Mouse (Mus musculus) limb, embryonic 15.5 days (tissue): ENCODE measurements around the gene Tas2r138. TPM values are rescaled to one million over a fixed set of nuclear protein-coding genes. Genes with fewer than 3 reads are reported as not detected.
"Not testable (repeated sequence)": the region's sequence is repeated elsewhere in the genome, so short reads cannot be mapped to it uniquely, and the experiment has no call there.

Experiments used
- ATAC-seq: fragments of 200-750 bp; cut with Nextera tagmentation; 2 replicates; pipeline ENCODE4 v1.8.0; 2017; ENCODE audit warnings: low read depth, moderate TSS enrichment; ENCODE audit not compliant: insufficient number of reproducible peaks, low FRiP score, low TSS enrichment
- H3K27ac ChIP-seq: fragments of 300-500 bp; sonication (generic); 2 replicates; pipeline ENCODE4 v1.5.1; 2015; ENCODE audit warnings: moderate library complexity, mild to moderate bottlenecking, inconsistent platforms
- H3K27me3 ChIP-seq: fragments of 300-500 bp; sonication (generic); 2 replicates; pipeline ENCODE4 v1.6.1; 2015; ENCODE audit warnings: inconsistent platforms
- H3K36me3 ChIP-seq: fragments of 300-500 bp; sonication (generic); 2 replicates; pipeline ENCODE4 v1.6.1; 2015; ENCODE audit warnings: inconsistent platforms
- H3K4me1 ChIP-seq: fragments of 300-500 bp; sonication (generic); 2 replicates; pipeline ENCODE4 v1.6.1; 2015; ENCODE audit warnings: inconsistent platforms
- H3K4me2 ChIP-seq: fragments of 300-500 bp; sonication (generic); 2 replicates; pipeline ENCODE4 v1.6.1; 2015; ENCODE audit warnings: mild to moderate bottlenecking, inconsistent platforms
- H3K4me3 ChIP-seq: fragments of 300-500 bp; sonication (generic); 2 replicates; pipeline ENCODE4 v1.5.1; 2015; ENCODE audit warnings: mild to moderate bottlenecking, inconsistent platforms
- H3K9ac ChIP-seq: fragments of 300-500 bp; sonication (generic); 2 replicates; pipeline ENCODE4 v1.6.1; 2015; ENCODE audit warnings: inconsistent platforms
- H3K9me3 ChIP-seq: fragments of 300-500 bp; sonication (generic); 2 replicates; pipeline ENCODE4 v1.6.1; 2016; ENCODE audit warnings: inconsistent platforms
- WGBS: fragments of 180-500 bp; shearing (Covaris S2); methylation state at CpG from one replicate; pipeline ENCODE4 v1.1.7; 2015; 5-methylcytosine and 5-hydroxymethylcytosine counted together
- polyA plus RNA-seq: library from polyadenylated mRNA; unstranded; fragments of >200 nt; fragmentation: Nextera tagmentation; extraction: Ambion mirVana; gene quantifications from 2 replicates; pipeline ENCODE4 v1.2.1, GENCODE M21; 2015

The Tas2r138 gene
- polyA plus RNA-seq, 1 experiment from 2014 or later = not detected

DNA sequence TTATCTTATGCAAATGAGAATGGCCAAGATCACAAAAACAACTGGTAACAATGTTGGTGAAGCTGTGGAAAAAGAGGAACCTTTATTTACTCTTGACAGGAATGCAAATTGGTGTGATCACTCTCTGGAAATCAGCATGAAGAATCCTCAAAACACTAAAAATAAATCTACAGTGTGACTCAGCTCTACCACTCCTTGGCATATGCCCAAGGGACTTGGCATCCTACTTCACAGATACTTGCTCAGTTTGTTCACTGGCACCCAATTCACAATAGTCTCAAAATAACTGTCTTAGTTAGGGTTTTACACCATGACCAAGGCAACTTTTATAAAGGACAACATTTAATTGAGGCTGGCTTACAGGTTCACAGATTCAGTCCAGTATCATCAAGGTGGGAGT is 5.7 kb downstream of the Tas2r138 start:
- no peaks in the 10 kb centered on the region for H3K4me1 ChIP-seq
- no peak overlapping the region for H3K4me2 ChIP-seq
- no peaks in the 10 kb centered on the region for H3K36me3 ChIP-seq
- H3K27me3 ChIP-seq = no peaks in the 10 kb centered on the region
- H3K9ac ChIP-seq = no peak overlapping the region
- H3K27ac ChIP-seq = no peak overlapping the region
- ATAC-seq = no peak
- no peak overlapping the region for H3K4me3 ChIP-seq
- H3K9me3 ChIP-seq = no peaks in the 10 kb centered on the region

DNA sequence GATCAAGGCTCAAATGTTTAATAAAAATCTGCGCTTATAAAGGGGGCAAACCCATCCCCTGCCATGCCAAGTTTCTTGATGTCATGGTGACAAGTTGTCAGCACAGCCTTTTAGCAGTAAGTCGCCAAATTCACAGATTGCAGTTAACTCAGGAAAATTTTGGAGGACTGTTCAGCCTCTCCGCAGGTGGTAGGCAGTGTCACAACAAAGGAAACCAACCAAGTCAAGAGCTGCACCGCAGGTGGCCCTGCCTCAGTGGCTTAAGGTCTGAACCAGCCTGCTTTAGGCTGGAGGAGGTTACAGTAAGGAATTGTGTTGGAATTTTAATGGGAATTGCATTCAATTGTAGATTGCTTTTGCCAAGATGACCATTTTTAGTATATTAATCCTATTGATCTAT is 14.6 kb downstream of the Tas2r138 start:
- not testable (repeated sequence) for H3K27ac ChIP-seq, H3K4me2 ChIP-seq, H3K27me3 ChIP-seq, H3K4me1 ChIP-seq, H3K9me3 ChIP-seq, H3K9ac ChIP-seq, H3K4me3 ChIP-seq, H3K36me3 ChIP-seq, ATAC-seq
- WGBS = 27% methylated on average over 4 of the region's 4 CpGs

DNA sequence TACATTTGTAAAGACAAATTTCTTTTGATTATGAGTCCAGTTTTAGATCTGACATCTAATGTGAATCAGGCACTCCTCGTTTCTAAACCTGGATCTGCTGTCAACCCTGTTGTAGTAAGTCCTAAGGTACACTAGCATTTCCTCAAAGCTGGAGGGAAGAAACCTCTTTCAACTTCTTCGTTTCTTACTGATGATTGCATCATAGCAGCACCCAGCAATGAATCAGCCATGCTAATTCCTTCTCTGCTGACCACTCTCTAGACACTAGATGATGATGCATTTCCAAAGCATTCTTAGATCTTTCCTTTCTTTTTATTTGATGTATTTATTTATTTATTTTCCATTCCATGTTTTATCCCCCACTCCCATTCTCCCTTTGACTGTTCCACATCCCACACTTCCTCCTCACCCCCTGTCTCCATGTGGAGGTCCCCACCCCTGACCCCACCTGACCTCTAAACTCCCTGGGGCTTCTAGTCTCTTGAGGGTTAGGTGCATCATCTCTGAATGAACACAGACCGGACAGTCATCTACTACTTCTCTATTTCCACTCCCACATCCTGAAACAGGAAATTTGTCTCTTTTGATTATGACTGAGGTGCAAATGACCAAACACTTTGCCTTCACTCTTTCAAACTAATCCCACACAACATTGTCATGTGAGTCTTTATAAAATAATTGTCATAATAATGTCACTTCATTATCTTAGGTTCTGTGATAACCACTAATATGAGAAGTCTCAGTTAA is 18.1 kb downstream of the Tas2r138 start:
- ATAC-seq = no peak
- H3K9ac ChIP-seq = no peak overlapping the region
- H3K4me1 ChIP-seq = no peaks in the 10 kb centered on the region
- H3K36me3 ChIP-seq = no peaks in the 10 kb centered on the region
- H3K27ac ChIP-seq = no peak overlapping the region
- H3K27me3 ChIP-seq = no peaks in the 10 kb centered on the region
- no peaks in the 10 kb centered on the region for H3K9me3 ChIP-seq
- WGBS = 65% methylated on average over 3 of the region's 3 CpGs
- no peak overlapping the region for H3K4me3 ChIP-seq
- no peak overlapping the region for H3K4me2 ChIP-seq

DNA sequence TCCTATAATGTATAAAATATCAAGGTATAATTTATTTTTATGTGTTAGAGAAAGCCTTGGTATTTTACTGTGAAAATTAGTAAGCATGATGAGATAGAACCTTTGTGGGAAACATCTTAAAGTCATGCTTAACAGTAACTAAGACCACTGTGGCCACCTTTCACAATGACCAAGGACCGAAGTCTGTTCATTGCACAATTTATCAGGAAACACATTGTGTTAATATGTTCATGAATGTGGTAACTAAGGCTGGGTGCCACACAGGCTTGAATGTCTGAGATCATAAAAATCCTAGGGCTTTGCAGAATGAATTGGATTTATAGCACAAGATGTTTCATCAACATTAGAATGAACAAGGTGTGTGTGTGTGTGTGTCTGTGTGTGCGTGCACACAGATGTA is 24.8 kb downstream of the Tas2r138 start:
- Histone ChIP-seq H3K9me3 (no peaks in the 10 kb centered on the region), H3K36me3 (no peaks in the 10 kb centered on the region), H3K4me1 (no peaks in the 10 kb centered on the region), H3K9ac (no peak overlapping the region), H3K27ac (no peak overlapping the region), H3K27me3 (no peaks in the 10 kb centered on the region), H3K4me3 (no peak overlapping the region), H3K4me2 (no peak overlapping the region)
- no peak for ATAC-seq
- 90% methylated on average over 2 of the region's 2 CpGs for WGBS

DNA sequence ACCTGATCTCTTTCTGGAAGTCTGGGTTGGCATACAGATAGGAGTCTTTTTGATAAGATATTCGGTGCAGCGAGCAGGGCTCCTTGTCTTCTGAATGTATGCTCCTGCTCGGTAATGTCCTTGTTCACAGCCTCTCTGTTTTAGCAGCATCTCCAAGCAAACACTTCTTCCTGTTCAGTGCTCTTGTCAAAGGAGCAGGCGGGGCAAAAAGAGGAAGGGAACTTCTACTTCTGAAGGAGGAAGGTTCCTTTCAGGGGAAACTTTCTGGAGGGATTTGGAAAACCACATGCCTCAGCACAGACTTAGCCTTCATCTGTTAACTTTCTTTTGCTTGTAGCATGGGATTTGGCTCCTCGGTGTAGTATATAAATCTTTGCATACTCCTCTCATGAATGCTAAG is 27.5 kb downstream of the Tas2r138 start, which contains the start of gene Clec5a:
Gene Clec5a, minus strand, starts transcription at position 177 of the 400 bp plus-strand sequence.
- Histone ChIP-seq H3K9me3 (no peaks in the 10 kb centered on the region), H3K4me1 (no peaks in the 10 kb centered on the region), H3K36me3 (no peaks in the 10 kb centered on the region), H3K4me2 (no peak within 1 kb of the TSS), H3K27ac (no peak within 1 kb of the TSS), H3K9ac (no peak within 1 kb of the TSS), H3K4me3 (no peak within 1 kb of the TSS), H3K27me3 (no peaks in the 10 kb centered on the region)
- no peak for ATAC-seq
- 79% methylated on average over 5 of the region's 5 CpGs for WGBS

DNA sequence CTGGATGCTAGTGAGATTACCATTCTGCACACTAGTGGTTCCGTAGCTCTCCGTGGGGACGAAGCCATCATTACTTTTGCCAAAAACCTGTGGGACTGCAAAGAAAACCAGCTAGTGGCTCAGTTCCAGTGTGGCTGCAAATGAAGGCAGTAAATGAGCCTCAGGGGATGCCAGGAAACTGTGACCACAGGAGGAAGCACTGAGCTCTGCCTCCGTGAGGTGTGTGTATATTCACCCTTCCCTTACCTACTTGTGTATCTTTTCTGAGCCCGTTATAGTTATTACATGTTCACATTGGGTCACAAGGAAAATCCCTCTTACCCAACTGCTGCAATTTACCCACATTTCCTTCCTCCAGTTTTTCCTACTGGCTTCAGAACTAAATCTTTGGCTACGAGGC is 28.8 kb downstream of the Tas2r138 start:
- H3K9me3 ChIP-seq = no peaks in the 10 kb centered on the region
- no peak overlapping the region for H3K27ac ChIP-seq
- no peaks in the 10 kb centered on the region for H3K4me1 ChIP-seq
- H3K36me3 ChIP-seq = no peaks in the 10 kb centered on the region
- ATAC-seq = no peak
- no peaks in the 10 kb centered on the region for H3K27me3 ChIP-seq
- H3K4me3 ChIP-seq = no peak overlapping the region
- H3K9ac ChIP-seq = no peak overlapping the region
- no peak overlapping the region for H3K4me2 ChIP-seq
- WGBS = 63% methylated on average over 6 of the region's 6 CpGs

DNA sequence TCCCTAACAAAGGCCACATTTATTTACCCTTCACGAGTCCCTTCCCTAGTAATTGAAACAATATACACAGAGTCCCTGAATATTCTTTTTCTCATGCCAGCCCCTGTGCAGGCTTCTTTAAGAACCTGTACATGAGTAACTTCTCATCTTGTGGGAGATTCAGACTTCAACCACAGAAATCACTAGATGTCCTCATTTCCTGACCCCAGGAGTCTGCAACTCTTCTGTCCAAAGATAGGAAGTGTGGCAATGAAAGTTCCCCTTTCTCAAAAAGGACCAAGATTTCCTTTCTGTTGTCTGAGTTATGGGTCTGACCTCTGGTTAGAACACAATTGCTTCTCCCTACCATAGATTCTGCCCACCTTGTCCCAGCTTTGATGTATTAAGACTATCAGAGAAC is 36.8 kb downstream of the Tas2r138 start:
- 67% methylated on average over 1 of the region's 1 CpGs for WGBS
- Histone ChIP-seq H3K27ac (no peak overlapping the region), H3K4me1 (no peaks in the 10 kb centered on the region), H3K4me3 (no peak overlapping the region), H3K9me3 (no peaks in the 10 kb centered on the region), H3K27me3 (no peaks in the 10 kb centered on the region), H3K36me3 (no peaks in the 10 kb centered on the region), H3K4me2 (no peak overlapping the region), H3K9ac (no peak overlapping the region)
- ATAC-seq = no peak

DNA sequence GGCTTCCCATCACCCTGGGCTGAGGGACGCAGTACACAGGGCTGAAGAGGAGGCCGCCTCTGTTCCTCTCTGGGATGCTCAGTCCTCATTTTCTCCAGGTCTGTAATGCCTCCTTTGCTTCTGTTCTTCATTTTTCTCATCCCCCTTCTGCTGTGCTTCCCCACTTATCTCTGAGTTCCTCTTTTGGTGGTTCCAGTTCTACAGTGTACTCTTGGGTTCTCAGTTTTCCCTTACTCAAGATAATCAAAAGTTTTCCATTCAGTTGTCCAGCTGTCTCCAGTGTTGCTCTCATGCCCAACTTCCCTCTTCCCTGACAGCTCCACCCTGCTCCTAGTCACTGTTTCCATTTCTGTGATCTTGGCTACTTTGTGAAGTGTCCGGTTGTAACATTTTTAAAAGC is 39.5 kb downstream of the Tas2r138 start:
- Histone ChIP-seq H3K27ac (no peak overlapping the region), H3K36me3 (no peaks in the 10 kb centered on the region), H3K9me3 (no peaks in the 10 kb centered on the region), H3K4me3 (no peak overlapping the region), H3K27me3 (no peaks in the 10 kb centered on the region), H3K9ac (no peak overlapping the region), H3K4me1 (no peaks in the 10 kb centered on the region), H3K4me2 (no peak overlapping the region)
- WGBS = 78% methylated on average over 3 of the region's 3 CpGs
- ATAC-seq = no peak

DNA sequence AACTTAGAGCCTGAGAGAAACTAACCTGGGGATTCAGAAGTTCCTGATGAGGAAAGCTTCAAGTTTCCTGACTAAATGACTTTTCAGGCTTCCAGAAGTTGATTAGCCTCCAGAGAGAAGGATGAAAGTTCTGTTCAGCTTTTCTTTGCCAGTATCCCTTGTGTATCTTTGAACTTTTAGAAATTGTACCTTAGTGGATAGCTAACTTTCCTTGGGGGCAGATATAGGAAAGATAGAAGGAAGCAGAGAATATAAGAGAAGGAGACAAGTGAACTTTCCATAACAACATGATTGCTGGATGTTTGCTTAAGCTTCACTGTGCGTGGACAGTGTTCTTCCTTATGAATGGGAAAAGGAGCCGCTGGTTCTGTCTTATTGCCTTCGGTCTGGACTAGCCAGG is 43.9 kb downstream of the Tas2r138 start, which contains the start of gene Olfr460:
Gene Olfr460, plus strand, starts transcription at position 301 of the 400 bp plus-strand sequence.
- Histone ChIP-seq H3K9ac (no peak within 1 kb of the TSS), H3K4me2 (no peak within 1 kb of the TSS), H3K36me3 (no peaks in the 10 kb centered on the region), H3K27me3 (no peaks in the 10 kb centered on the region), H3K27ac (no peak within 1 kb of the TSS), H3K4me1 (no peaks in the 10 kb centered on the region), H3K4me3 (no peak within 1 kb of the TSS), H3K9me3 (no peaks in the 10 kb centered on the region)
- no peak for ATAC-seq
- 93% methylated on average over 3 of the region's 3 CpGs for WGBS

Other genes with a start within 250 kb of the Tas2r138 start
- 4.0 and 8.6 TPM in 2 replicates for gene E330009J07Rik, start 177.2 kb downstream of the Tas2r138 start, polyA plus RNA-seq
- not detected in 2 replicates for gene Wee2, start 174.2 kb downstream of the Tas2r138 start, polyA plus RNA-seq
- 130 and 131 TPM in 2 replicates for gene Ssbp1, start 142.0 kb downstream of the Tas2r138 start, polyA plus RNA-seq
- not detected in 2 replicates for gene Tas2r137, start 122.1 kb downstream of the Tas2r138 start, polyA plus RNA-seq
- gene Tas2r108, start 119.8 kb downstream of the Tas2r138 start, polyA plus RNA-seq = not detected in 2 replicates
- not detected in 2 replicates for gene Prss37, start 93.8 kb downstream of the Tas2r138 start, polyA plus RNA-seq
- gene Olfr461, start 58.3 kb downstream of the Tas2r138 start, polyA plus RNA-seq = 0.05 TPM in 1 of 2 replicates, not detected in the other
- not detected in 2 replicates for gene Olfr460, start 43.8 kb downstream of the Tas2r138 start, polyA plus RNA-seq
- gene Clec5a, start 27.5 kb downstream of the Tas2r138 start, polyA plus RNA-seq = 1.8 and 2.1 TPM in 2 replicates
- 0.09 TPM in 1 of 2 replicates, not detected in the other for gene Mgam, start 15.5 kb upstream of the Tas2r138 start, polyA plus RNA-seq